Mouse (Mus musculus): ENCODE measurements around the gene Rgs3.

GRCm38 (mm10) chr4:62610142-62610675 is 50.6 kb downstream of the Rgs3 start:
- no peak for TF ChIP-seq POLR2A (IDR thresholded peaks at IDR 0.05; ENCODE audit: extremely low read depth, insufficient read depth, low read length)
- TF ChIP-seq CTCF (IDR thresholded peaks at IDR 0.05; ENCODE audit: low read depth, low read length): no peak
